Mouse (Mus musculus): ENCODE data around the gene Zdhhc1. TPM values are rescaled to one million over a fixed set of nuclear protein-coding genes. Genes with fewer than 3 reads are reported as not detected.

Gene Zdhhc1
- polyA plus RNA-seq, 1 experiment from 2014 or later, result 33.3 TPM

GRCm38 (mm10) chr8:105475254-105475653 is 21.4 kb downstream of the Zdhhc1 start:
- peaks cover 28% of the 10 kb centered on the region for H3K4me1 ChIP-seq (replicated peaks; ENCODE audit: control insufficient read depth, insufficient read depth, low read length)
- 63% methylated on average over 4 of the region's 4 CpGs for WGBS
- H3K4me3 ChIP-seq (replicated peaks; ENCODE audit: low read length), result no peak overlapping the region
- no peaks in the 10 kb centered on the region for H3K9me3 ChIP-seq (ENCODE audit: control insufficient read depth, low read length)
- H3K4me2 ChIP-seq (ENCODE audit: low read length), result no peak overlapping the region
- ATAC-seq, result no peak
- H3K9ac ChIP-seq (replicated peaks; ENCODE audit: low read depth, low read length), result no peak overlapping the region
- no peaks in the 10 kb centered on the region for H3K36me3 ChIP-seq (ENCODE audit: control insufficient read depth, insufficient read depth)
- H3K27me3 ChIP-seq (replicated peaks; ENCODE audit: control insufficient read depth, insufficient read depth, low read length), result no peaks in the 10 kb centered on the region
- H3K27ac ChIP-seq (ENCODE audit: low read length), result no peak overlapping the region

- Histone ChIP-seq H3K4me1 (replicated peaks; ENCODE audit: control insufficient read depth, insufficient read depth, low read length) (peaks cover 32% of the 10 kb centered on the region), H3K27me3 (replicated peaks; ENCODE audit: control insufficient read depth, insufficient read depth, low read length) (no peaks in the 10 kb centered on the region), H3K9ac (replicated peaks; ENCODE audit: low read depth, low read length) (no peak overlapping the region), H3K9me3 (ENCODE audit: control insufficient read depth, low read length) (no peaks in the 10 kb centered on the region), H3K27ac (ENCODE audit: low read length) (no peak overlapping the region; the same call in 1 of the 2 replicates), H3K4me3 (replicated peaks; ENCODE audit: low read length) (no peak overlapping the region), H3K36me3 (ENCODE audit: control insufficient read depth, insufficient read depth) (no peaks in the 10 kb centered on the region), H3K4me2 (ENCODE audit: low read length) (peak overlapping the region; percentile 18; the same call in 1 of the 2 replicates)
- 45% methylated on average over 5 of the region's 5 CpGs for WGBS
- ATAC-seq, result no peak
These were observed 22.0 kb downstream of the Zdhhc1 start for GRCm38 (mm10) chr8:105474680-105475079.

GRCm38 (mm10) chr8:105473816-105474606 is 22.7 kb downstream of the Zdhhc1 start:
- peak overlapping the region; percentile 41 for H3K27ac ChIP-seq (ENCODE audit: low read length)
- no peak overlapping the region for H3K9ac ChIP-seq (replicated peaks; ENCODE audit: low read depth, low read length)
- ATAC-seq, result peak; percentile 47
- H3K36me3 ChIP-seq (ENCODE audit: control insufficient read depth, insufficient read depth), result no peaks in the 10 kb centered on the region
- H3K4me3 ChIP-seq (replicated peaks; ENCODE audit: low read length), result no peak overlapping the region
- H3K27me3 ChIP-seq (replicated peaks; ENCODE audit: control insufficient read depth, insufficient read depth, low read length), result no peaks in the 10 kb centered on the region
- peak overlapping the region; percentile 18 for H3K4me2 ChIP-seq (ENCODE audit: low read length)
- no peaks in the 10 kb centered on the region for H3K9me3 ChIP-seq (ENCODE audit: control insufficient read depth, low read length)
- H3K4me1 ChIP-seq (replicated peaks; ENCODE audit: control insufficient read depth, insufficient read depth, low read length), result peaks cover 39% of the 10 kb centered on the region
- 29% methylated on average over 17 of the region's 17 CpGs for WGBS

GRCm38 (mm10) chr8:105472983-105473382 is 23.7 kb downstream of the Zdhhc1 start:
- no peaks in the 10 kb centered on the region for H3K36me3 ChIP-seq (ENCODE audit: control insufficient read depth, insufficient read depth)
- H3K27me3 ChIP-seq (replicated peaks; ENCODE audit: control insufficient read depth, insufficient read depth, low read length), result no peaks in the 10 kb centered on the region
- no peak for ATAC-seq
- peaks cover 41% of the 10 kb centered on the region for H3K4me1 ChIP-seq (replicated peaks; ENCODE audit: control insufficient read depth, insufficient read depth, low read length)
- no peak overlapping the region for H3K4me2 ChIP-seq (ENCODE audit: low read length)
- no peak overlapping the region for H3K4me3 ChIP-seq (replicated peaks; ENCODE audit: low read length)
- no peaks in the 10 kb centered on the region for H3K9me3 ChIP-seq (ENCODE audit: control insufficient read depth, low read length)
- H3K27ac ChIP-seq (ENCODE audit: low read length), result no peak overlapping the region
- H3K9ac ChIP-seq (replicated peaks; ENCODE audit: low read depth, low read length), result no peak overlapping the region
- 56% methylated on average over 9 of the region's 9 CpGs for WGBS

- Histone ChIP-seq H3K36me3 (ENCODE audit: control insufficient read depth, insufficient read depth) (no peaks in the 10 kb centered on the region), H3K9me3 (ENCODE audit: control insufficient read depth, low read length) (no peaks in the 10 kb centered on the region), H3K4me3 (replicated peaks; ENCODE audit: low read length) (no peak overlapping the region), H3K27me3 (replicated peaks; ENCODE audit: control insufficient read depth, insufficient read depth, low read length) (no peaks in the 10 kb centered on the region), H3K27ac (ENCODE audit: low read length) (no peak overlapping the region), H3K4me1 (replicated peaks; ENCODE audit: control insufficient read depth, insufficient read depth, low read length) (peaks cover 42% of the 10 kb centered on the region), H3K4me2 (ENCODE audit: low read length) (no peak overlapping the region), H3K9ac (replicated peaks; ENCODE audit: low read depth, low read length) (no peak overlapping the region)
- ATAC-seq, result no peak
- 31% methylated on average over 23 of the region's 23 CpGs for whole genome bisulfite sequencing
These were observed 24.2 kb downstream of the Zdhhc1 start for GRCm38 (mm10) chr8:105472414-105472932.

- H3K27ac ChIP-seq (ENCODE audit: low read length), result 0 out of 2 replicates have a peak within 1 kb of the TSS, but pooled peaks have one; percentile 31
- peaks cover 52% of the 10 kb centered on the region for H3K4me1 ChIP-seq (replicated peaks; ENCODE audit: control insufficient read depth, insufficient read depth, low read length)
- no peaks in the 10 kb centered on the region for H3K27me3 ChIP-seq (replicated peaks; ENCODE audit: control insufficient read depth, insufficient read depth, low read length)
- WGBS, result 6% methylated on average over 25 of the region's 25 CpGs
- H3K4me2 ChIP-seq (ENCODE audit: low read length), result peak within 1 kb of the TSS; percentile 62
- no peaks in the 10 kb centered on the region for H3K9me3 ChIP-seq (ENCODE audit: control insufficient read depth, low read length)
- ATAC-seq, result peak; percentile 85
- H3K36me3 ChIP-seq (ENCODE audit: control insufficient read depth, insufficient read depth), result no peaks in the 10 kb centered on the region
- peak within 1 kb of the TSS; percentile 43 for H3K4me3 ChIP-seq (replicated peaks; ENCODE audit: low read length)
- H3K9ac ChIP-seq (replicated peaks; ENCODE audit: low read depth, low read length), result peak within 1 kb of the TSS; percentile 49
These were observed 25.2 kb downstream of the Zdhhc1 start, which contains the start of gene Tppp3 for GRCm38 (mm10) chr8:105471314-105472015. TSS of gene Tppp3 (minus strand) at chr8:105471526.

GRCm38 (mm10) chr8:105470681-105471313 is 25.9 kb downstream of the Zdhhc1 start:
- ATAC-seq, result no peak; the same call in 1 of the 2 replicates
- 19% methylated on average over 11 of the region's 11 CpGs for WGBS
- Histone ChIP-seq H3K4me1 (replicated peaks; ENCODE audit: control insufficient read depth, insufficient read depth, low read length) (peaks cover 55% of the 10 kb centered on the region), H3K36me3 (ENCODE audit: control insufficient read depth, insufficient read depth) (no peaks in the 10 kb centered on the region), H3K9ac (replicated peaks; ENCODE audit: low read depth, low read length) (peak overlapping the region; percentile 49), H3K9me3 (ENCODE audit: control insufficient read depth, low read length) (no peaks in the 10 kb centered on the region), H3K27me3 (replicated peaks; ENCODE audit: control insufficient read depth, insufficient read depth, low read length) (no peaks in the 10 kb centered on the region), H3K27ac (ENCODE audit: low read length) (0 out of 2 replicates have a peak overlapping the region, but pooled peaks have one; percentile 31), H3K4me2 (ENCODE audit: low read length) (peak overlapping the region; percentile 62), H3K4me3 (replicated peaks; ENCODE audit: low read length) (peak overlapping the region; percentile 43)

GRCm38 (mm10) chr8:105470262-105470661 is 26.4 kb downstream of the Zdhhc1 start:
- H3K9me3 ChIP-seq (ENCODE audit: control insufficient read depth, low read length), result no peaks in the 10 kb centered on the region
- peak overlapping the region; percentile 43; the same call in 1 of the 2 replicates for H3K4me3 ChIP-seq (replicated peaks; ENCODE audit: low read length)
- H3K4me2 ChIP-seq (ENCODE audit: low read length), result peak overlapping the region; percentile 62
- H3K27ac ChIP-seq (ENCODE audit: low read length), result no peak overlapping the region
- no peak for ATAC-seq
- no peaks in the 10 kb centered on the region for H3K27me3 ChIP-seq (replicated peaks; ENCODE audit: control insufficient read depth, insufficient read depth, low read length)
- 84% methylated on average over 5 of the region's 5 CpGs for WGBS
- no peak overlapping the region for H3K9ac ChIP-seq (replicated peaks; ENCODE audit: low read depth, low read length)
- no peaks in the 10 kb centered on the region for H3K36me3 ChIP-seq (ENCODE audit: control insufficient read depth, insufficient read depth)
- H3K4me1 ChIP-seq (replicated peaks; ENCODE audit: control insufficient read depth, insufficient read depth, low read length), result peaks cover 55% of the 10 kb centered on the region

- ATAC-seq, result no peak
- H3K4me2 ChIP-seq (ENCODE audit: low read length), result peak overlapping the region; percentile 62
- no peaks in the 10 kb centered on the region for H3K27me3 ChIP-seq (replicated peaks; ENCODE audit: control insufficient read depth, insufficient read depth, low read length)
- H3K9me3 ChIP-seq (ENCODE audit: control insufficient read depth, low read length), result no peaks in the 10 kb centered on the region
- H3K4me1 ChIP-seq (replicated peaks; ENCODE audit: control insufficient read depth, insufficient read depth, low read length), result peaks cover 53% of the 10 kb centered on the region
- no peak overlapping the region; the same call in 1 of the 2 replicates for H3K9ac ChIP-seq (replicated peaks; ENCODE audit: low read depth, low read length)
- peak overlapping the region; percentile 8; the same call in 1 of the 2 replicates for H3K4me3 ChIP-seq (replicated peaks; ENCODE audit: low read length)
- no peak overlapping the region for H3K27ac ChIP-seq (ENCODE audit: low read length)
- no peaks in the 10 kb centered on the region for H3K36me3 ChIP-seq (ENCODE audit: control insufficient read depth, insufficient read depth)
- 87% methylated on average over 5 of the region's 5 CpGs for WGBS
These were observed 26.9 kb downstream of the Zdhhc1 start for GRCm38 (mm10) chr8:105469816-105470215.
